Mouse (Mus musculus): ENCODE measurements around the gene Gm15127.
"Not testable (repeated sequence)": the region's sequence is repeated elsewhere in the genome, so short reads cannot be mapped to it uniquely, and the experiment has no call there.

The Gm15127 gene

GRCm38 (mm10) chrX:148663298-148663697 lies at the start of gene Gm15127:
Gene Gm15127, plus strand, starts transcription at chrX:148663598.
- DNase-seq (ENCODE audit: low read depth, low spot score): not testable (repeated sequence)

DNA sequence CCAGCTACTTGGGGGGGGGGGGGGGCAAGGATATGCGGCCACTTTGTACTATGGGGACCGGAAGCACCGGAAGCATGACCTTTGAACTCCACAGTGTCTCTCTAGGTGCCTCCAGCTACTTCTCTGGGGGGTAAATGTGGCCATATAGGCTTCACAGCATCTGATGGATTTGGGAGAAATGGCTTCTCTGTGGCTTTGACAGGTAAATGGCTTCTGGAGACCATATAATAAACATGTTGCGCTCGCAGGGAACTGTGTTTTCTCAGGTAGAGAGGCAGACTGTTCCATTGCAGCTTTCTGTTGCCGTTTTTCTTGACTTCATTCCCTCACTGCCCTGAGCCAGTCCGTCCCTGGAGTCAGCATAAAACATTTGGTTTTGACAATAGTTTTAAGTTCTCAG lies 48.3 kb upstream of the Gm15127 start, which contains the start of gene Gm8334:
TSS of gene Gm8334 (minus strand) at position 101 of the 400 bp plus-strand sequence.
- not testable (repeated sequence) for DNase-seq (ENCODE audit: low read depth, low spot score)

DNA sequence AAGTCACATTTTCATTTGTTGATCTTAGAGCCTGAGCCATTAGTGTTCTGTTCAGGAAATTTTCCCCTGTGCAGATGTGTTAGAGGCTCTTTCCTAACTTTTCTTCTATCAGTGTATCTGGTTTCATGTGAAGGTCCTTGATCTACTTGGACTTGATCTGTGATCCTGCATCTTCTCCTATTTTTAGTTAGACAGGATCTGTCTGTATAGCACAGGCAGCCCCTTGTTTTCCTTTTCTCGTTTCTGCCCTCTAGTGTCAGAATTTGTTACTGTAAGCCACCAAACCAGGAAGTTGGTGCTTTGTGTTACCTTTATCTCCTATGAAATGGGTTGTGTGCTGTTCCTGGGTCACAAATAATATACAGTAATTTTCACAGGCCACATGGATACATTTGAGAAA lies 12.9 kb downstream of the Gm15127 start:
- DNase-seq (ENCODE audit: low read depth, low spot score): not testable (repeated sequence)

Data from brain, adult 2 months (tissue).